Mouse (Mus musculus): Measurements from ENCODE around the gene Vmn1r35. TPM values are rescaled to one million over a fixed set of nuclear protein-coding genes. Genes with fewer than 3 reads are reported as not detected.
"Not testable (repeated sequence)": the region's sequence is repeated elsewhere in the genome, so short reads cannot be mapped to it uniquely, and the experiment has no call there.

The Vmn1r35 gene
- not detected in 2 replicates for polyA plus RNA-seq (2016; fragmentation: Nextera tagmentation; extraction: Ambion mirVana)

GRCm38 (mm10) chr6:66685806-66686205 is at the start of gene Vmn1r35:
Gene Vmn1r35, minus strand, starts transcription at chr6:66685906.
- Histone ChIP-seq H3K4me2 (replicated peaks) (no peak within 1 kb of the TSS), H3K27me3 (no peaks in the 10 kb centered on the region), H3K9ac (no peak within 1 kb of the TSS), H3K36me3 (no peaks in the 10 kb centered on the region), H3K9me3 (replicated peaks) (no peaks in the 10 kb centered on the region), H3K4me3 (no peak within 1 kb of the TSS), H3K27ac (no peak within 1 kb of the TSS), H3K4me1 (no peaks in the 10 kb centered on the region)
- 89% methylated on average over 3 of the region's 3 CpGs for WGBS
- no peak for ATAC-seq (ENCODE audit: low FRiP score)

- not testable (repeated sequence) for H3K27ac ChIP-seq; ATAC-seq (ENCODE audit: low FRiP score); H3K9me3 ChIP-seq (replicated peaks); H3K9ac ChIP-seq; H3K4me3 ChIP-seq; H3K36me3 ChIP-seq; H3K4me2 ChIP-seq (replicated peaks); H3K4me1 ChIP-seq; H3K27me3 ChIP-seq
These were observed 43.4 kb upstream of the Vmn1r35 start, which contains the start of gene Vmn1r37 for GRCm38 (mm10) chr6:66729082-66729481. Gene Vmn1r37, plus strand, starts transcription at chr6:66729382.

GRCm38 (mm10) chr6:66719068-66719467 is 33.4 kb upstream of the Vmn1r35 start, which contains the start of gene Vmn1r36:
Gene Vmn1r36, minus strand, starts transcription at chr6:66719168.
- 71% methylated on average over 2 of the region's 2 CpGs for whole genome bisulfite sequencing
- not testable (repeated sequence) for H3K27me3 ChIP-seq; H3K36me3 ChIP-seq; H3K4me3 ChIP-seq; H3K4me2 ChIP-seq (replicated peaks); H3K9me3 ChIP-seq (replicated peaks); H3K27ac ChIP-seq; H3K4me1 ChIP-seq; H3K9ac ChIP-seq; ATAC-seq (ENCODE audit: low FRiP score)

- 66% methylated on average over 3 of the region's 3 CpGs for WGBS
- Histone ChIP-seq H3K27ac (no peak overlapping the region), H3K4me3 (no peak overlapping the region), H3K36me3 (no peaks in the 10 kb centered on the region), H3K27me3 (no peaks in the 10 kb centered on the region), H3K9me3 (replicated peaks) (no peaks in the 10 kb centered on the region), H3K9ac (no peak overlapping the region), H3K4me2 (replicated peaks) (no peak overlapping the region), H3K4me1 (no peaks in the 10 kb centered on the region)
- no peak for ATAC-seq (ENCODE audit: low FRiP score)
These were observed 28.1 kb upstream of the Vmn1r35 start for GRCm38 (mm10) chr6:66713854-66714253.

GRCm38 (mm10) chr6:66708901-66709300 is 23.2 kb upstream of the Vmn1r35 start:
- Histone ChIP-seq H3K4me3 (no peak overlapping the region), H3K9ac (no peak overlapping the region), H3K4me2 (replicated peaks) (no peak overlapping the region), H3K4me1 (no peaks in the 10 kb centered on the region), H3K9me3 (replicated peaks) (no peaks in the 10 kb centered on the region), H3K27ac (no peak overlapping the region), H3K36me3 (no peaks in the 10 kb centered on the region), H3K27me3 (no peaks in the 10 kb centered on the region)
- ATAC-seq (ENCODE audit: low FRiP score): no peak

GRCm38 (mm10) chr6:66643779-66644178 is 41.9 kb downstream of the Vmn1r35 start, which contains the start of gene Vmn1r34:
Gene Vmn1r34, minus strand, starts transcription at chr6:66643879.
- no peak for ATAC-seq (ENCODE audit: low FRiP score)
- H3K9me3 ChIP-seq (replicated peaks): no peaks in the 10 kb centered on the region
- no peaks in the 10 kb centered on the region for H3K36me3 ChIP-seq
- no peak within 1 kb of the TSS for H3K4me3 ChIP-seq
- H3K27me3 ChIP-seq: no peaks in the 10 kb centered on the region
- H3K9ac ChIP-seq: no peak within 1 kb of the TSS
- no peaks in the 10 kb centered on the region for H3K4me1 ChIP-seq
- H3K4me2 ChIP-seq (replicated peaks): no peak within 1 kb of the TSS
- H3K27ac ChIP-seq: no peak within 1 kb of the TSS
- whole genome bisulfite sequencing: 89% methylated on average over 1 of the region's 1 CpGs

Other genes with a start within 250 kb of the Vmn1r35 start
- 64.2 and 71.4 TPM in 2 replicates for gene Mad2l1, start 150.5 kb downstream of the Vmn1r35 start, polyA plus RNA-seq (2016; fragmentation: Nextera tagmentation; extraction: Ambion mirVana)
- gene Vmn1r32, start 125.8 kb downstream of the Vmn1r35 start, polyA plus RNA-seq (2016; fragmentation: Nextera tagmentation; extraction: Ambion mirVana): not detected in 2 replicates
- not detected in 2 replicates for gene Vmn1r33, start 67.6 kb downstream of the Vmn1r35 start, polyA plus RNA-seq (2016; fragmentation: Nextera tagmentation; extraction: Ambion mirVana)
- not detected in 2 replicates for gene Vmn1r34, start 42.0 kb downstream of the Vmn1r35 start, polyA plus RNA-seq (2016; fragmentation: Nextera tagmentation; extraction: Ambion mirVana)
- gene Vmn1r36, start 33.3 kb upstream of the Vmn1r35 start, polyA plus RNA-seq (2016; fragmentation: Nextera tagmentation; extraction: Ambion mirVana): not detected in 2 replicates
- gene Vmn1r37, start 43.5 kb upstream of the Vmn1r35 start, polyA plus RNA-seq (2016; fragmentation: Nextera tagmentation; extraction: Ambion mirVana): not detected in 2 replicates
- gene Vmn1r38, start 96.7 kb upstream of the Vmn1r35 start, polyA plus RNA-seq (2016; fragmentation: Nextera tagmentation; extraction: Ambion mirVana): not detected in 2 replicates
- gene Vmn1r39, start 124.7 kb upstream of the Vmn1r35 start, polyA plus RNA-seq (2016; fragmentation: Nextera tagmentation; extraction: Ambion mirVana): not detected in 2 replicates
- 44.1 and 48.7 TPM in 2 replicates for gene Gng12, start 210.5 kb upstream of the Vmn1r35 start, polyA plus RNA-seq (2016; fragmentation: Nextera tagmentation; extraction: Ambion mirVana)